Mouse (Mus musculus): ENCODE measurements around the gene Gtf2h3. TPM values are rescaled to one million over a fixed set of nuclear protein-coding genes. Genes with fewer than 3 reads are reported as not detected.
A peak's percentile ranks its signal among the peaks of the same experiment; 100 is the strongest.
"Not testable (repeated sequence)": the region's sequence is repeated elsewhere in the genome, so short reads cannot be mapped to it uniquely, and the experiment has no call there.

Gtf2h3 gene
- polyA plus RNA-seq, 1 experiment from 2014 or later = 98.9 TPM

- Histone ChIP-seq H3K4me3 (peak overlapping the region; percentile 94), H3K36me3 (replicated peaks) (peaks cover 54% of the 10 kb centered on the region), H3K27me3 (ENCODE audit: poor library complexity, severe bottlenecking) (no peaks in the 10 kb centered on the region), H3K27ac (peak overlapping the region; percentile 89), H3K9me3 (no peaks in the 10 kb centered on the region), H3K4me1 (peaks cover 19% of the 10 kb centered on the region)
- DNase-seq (ENCODE audit: extremely low spot score, low spot score) = peak; percentile 94
- 6% methylated on average over 30 of the region's 30 CpGs for WGBS
Measured at GRCm38 (mm10) chr5:124598224-124599174, 19.6 kb downstream of the Gtf2h3 start.

- not testable (repeated sequence) for H3K27me3 ChIP-seq (ENCODE audit: poor library complexity, severe bottlenecking); H3K27ac ChIP-seq; DNase-seq (ENCODE audit: extremely low spot score, low spot score); H3K9me3 ChIP-seq
- peaks cover 19% of the 10 kb centered on the region for H3K4me1 ChIP-seq
- 64% methylated on average over 8 of the region's 8 CpGs for WGBS
- peak overlapping the region; percentile 94 for H3K4me3 ChIP-seq
- peaks cover 49% of the 10 kb centered on the region for H3K36me3 ChIP-seq (replicated peaks)
Measured at GRCm38 (mm10) chr5:124599726-124600125, 20.8 kb downstream of the Gtf2h3 start.

GRCm38 (mm10) chr5:124602349-124602748 is 23.4 kb downstream of the Gtf2h3 start:
- no peaks in the 10 kb centered on the region for H3K9me3 ChIP-seq
- no peak overlapping the region for H3K4me3 ChIP-seq
- 77% methylated on average over 5 of the region's 5 CpGs for WGBS
- H3K4me1 ChIP-seq = peaks cover 19% of the 10 kb centered on the region
- H3K27ac ChIP-seq = no peak overlapping the region
- DNase-seq (ENCODE audit: extremely low spot score, low spot score) = peak; percentile 47
- H3K27me3 ChIP-seq (ENCODE audit: poor library complexity, severe bottlenecking) = no peaks in the 10 kb centered on the region
- H3K36me3 ChIP-seq (replicated peaks) = peaks cover 34% of the 10 kb centered on the region; the same call in 1 of the 2 replicates

GRCm38 (mm10) chr5:124604296-124604695 is 25.4 kb downstream of the Gtf2h3 start:
- no peak overlapping the region for H3K27ac ChIP-seq
- H3K9me3 ChIP-seq = no peaks in the 10 kb centered on the region
- peaks cover 50% of the 10 kb centered on the region for H3K36me3 ChIP-seq (replicated peaks)
- H3K4me3 ChIP-seq = no peak overlapping the region
- peaks cover 8% of the 10 kb centered on the region for H3K4me1 ChIP-seq
- no peak for DNase-seq (ENCODE audit: extremely low spot score, low spot score)
- no peaks in the 10 kb centered on the region for H3K27me3 ChIP-seq (ENCODE audit: poor library complexity, severe bottlenecking)
- 94% methylated on average over 4 of the region's 4 CpGs for WGBS

GRCm38 (mm10) chr5:124605041-124605622 is 26.2 kb downstream of the Gtf2h3 start:
- Histone ChIP-seq H3K27ac (no peak overlapping the region), H3K4me3 (no peak overlapping the region), H3K9me3 (no peaks in the 10 kb centered on the region), H3K36me3 (replicated peaks) (peaks cover 54% of the 10 kb centered on the region), H3K4me1 (no peaks in the 10 kb centered on the region; the same call in 1 of the 2 replicates), H3K27me3 (ENCODE audit: poor library complexity, severe bottlenecking) (no peaks in the 10 kb centered on the region)
- no peak for DNase-seq (ENCODE audit: extremely low spot score, low spot score)
- 91% methylated on average over 17 of the region's 17 CpGs for WGBS

- H3K36me3 ChIP-seq (replicated peaks) = peaks cover 63% of the 10 kb centered on the region
Measured at GRCm38 (mm10) chr5:124610965-124611364, 32.0 kb downstream of the Gtf2h3 start.

GRCm38 (mm10) chr5:124614709-124615108 is 35.8 kb downstream of the Gtf2h3 start:
- no peak for DNase-seq (ENCODE audit: extremely low spot score, low spot score)
- H3K36me3 ChIP-seq (replicated peaks) = peaks cover 63% of the 10 kb centered on the region

More at GRCm38 (mm10) chr5:124610965-124611364, 32.0 kb downstream of the Gtf2h3 start:
- H3K27me3 ChIP-seq (ENCODE audit: poor library complexity, severe bottlenecking) = no peaks in the 10 kb centered on the region
- H3K27ac ChIP-seq = no peak overlapping the region
- H3K4me1 ChIP-seq = no peaks in the 10 kb centered on the region
- no peak overlapping the region for H3K4me3 ChIP-seq
- DNase-seq (ENCODE audit: extremely low spot score, low spot score) = no peak
- 77% methylated on average over 10 of the region's 10 CpGs for WGBS
- no peaks in the 10 kb centered on the region for H3K9me3 ChIP-seq

GRCm38 (mm10) chr5:124618711-124619110 is 39.8 kb downstream of the Gtf2h3 start:
- Histone ChIP-seq H3K9me3 (no peaks in the 10 kb centered on the region), H3K27ac (no peak overlapping the region), H3K36me3 (replicated peaks) (peaks cover 44% of the 10 kb centered on the region), H3K27me3 (ENCODE audit: poor library complexity, severe bottlenecking) (no peaks in the 10 kb centered on the region), H3K4me3 (no peak overlapping the region), H3K4me1 (no peaks in the 10 kb centered on the region)
- no peak for DNase-seq (ENCODE audit: extremely low spot score, low spot score)
- WGBS = 91% methylated on average over 10 of the region's 10 CpGs

More at GRCm38 (mm10) chr5:124614709-124615108, 35.8 kb downstream of the Gtf2h3 start:
- Histone ChIP-seq H3K27me3 (ENCODE audit: poor library complexity, severe bottlenecking) (no peaks in the 10 kb centered on the region), H3K27ac (no peak overlapping the region), H3K4me3 (no peak overlapping the region), H3K9me3 (no peaks in the 10 kb centered on the region), H3K4me1 (no peaks in the 10 kb centered on the region)
- WGBS = 91% methylated on average over 11 of the region's 11 CpGs

- H3K27me3 ChIP-seq (ENCODE audit: poor library complexity, severe bottlenecking) = no peaks in the 10 kb centered on the region
- no peak for DNase-seq (ENCODE audit: extremely low spot score, low spot score)
- 85% methylated on average over 13 of the region's 13 CpGs for WGBS
- peaks cover 47% of the 10 kb centered on the region for H3K36me3 ChIP-seq (replicated peaks)
- no peak overlapping the region for H3K27ac ChIP-seq
- no peak overlapping the region for H3K4me3 ChIP-seq
- no peaks in the 10 kb centered on the region for H3K4me1 ChIP-seq
- H3K9me3 ChIP-seq = no peaks in the 10 kb centered on the region
Measured at GRCm38 (mm10) chr5:124621362-124621761, 42.4 kb downstream of the Gtf2h3 start.

- H3K27ac ChIP-seq = no peak overlapping the region
- H3K4me1 ChIP-seq = peaks cover 3% of the 10 kb centered on the region
- no peak overlapping the region for H3K4me3 ChIP-seq
- DNase-seq (ENCODE audit: extremely low spot score, low spot score) = no peak
- H3K27me3 ChIP-seq (ENCODE audit: poor library complexity, severe bottlenecking) = no peaks in the 10 kb centered on the region
- no peaks in the 10 kb centered on the region for H3K9me3 ChIP-seq
- peaks cover 42% of the 10 kb centered on the region for H3K36me3 ChIP-seq (replicated peaks)
- WGBS = 89% methylated on average over 15 of the region's 15 CpGs
Measured at GRCm38 (mm10) chr5:124622890-124623289, 44.0 kb downstream of the Gtf2h3 start.

GRCm38 (mm10) chr5:124624291-124624690 is 45.4 kb downstream of the Gtf2h3 start:
- no peaks in the 10 kb centered on the region for H3K27me3 ChIP-seq (ENCODE audit: poor library complexity, severe bottlenecking)
- no peak overlapping the region for H3K27ac ChIP-seq
- no peak overlapping the region for H3K4me3 ChIP-seq
- 90% methylated on average over 9 of the region's 9 CpGs for WGBS
- peaks cover 34% of the 10 kb centered on the region for H3K36me3 ChIP-seq (replicated peaks)
- H3K4me1 ChIP-seq = peaks cover 10% of the 10 kb centered on the region
- DNase-seq (ENCODE audit: extremely low spot score, low spot score) = no peak
- no peaks in the 10 kb centered on the region for H3K9me3 ChIP-seq

GRCm38 (mm10) chr5:124628448-124629363 is 49.8 kb downstream of the Gtf2h3 start, which contains the start of gene Atp6v0a2:
Gene Atp6v0a2, plus strand, starts transcription at chr5:124628576.
- peaks cover 37% of the 10 kb centered on the region for H3K36me3 ChIP-seq (replicated peaks)
- no peaks in the 10 kb centered on the region for H3K9me3 ChIP-seq
- H3K27ac ChIP-seq = peak within 1 kb of the TSS; percentile 86
- H3K4me3 ChIP-seq = peak within 1 kb of the TSS; percentile 83
- DNase-seq (ENCODE audit: extremely low spot score, low spot score) = peak; percentile 95
- WGBS = under 1% methylated on average over 58 of the region's 58 CpGs
- peaks cover 23% of the 10 kb centered on the region for H3K4me1 ChIP-seq
- no peaks in the 10 kb centered on the region for H3K27me3 ChIP-seq (ENCODE audit: poor library complexity, severe bottlenecking)

All from forebrain, embryonic 10.5 days (tissue).